Mouse (Mus musculus) CD4-positive helper T cell, adult 2 months (primary cell): ENCODE results near the gene Id1.

ENCODE experiments used
- DNase-seq: peaks from one replicate; pipeline ENCODE4 v3.0.0-alpha.2; 2012; ENCODE audit warnings: low read depth, missing footprints, low spot score

The Id1 gene

DNA sequence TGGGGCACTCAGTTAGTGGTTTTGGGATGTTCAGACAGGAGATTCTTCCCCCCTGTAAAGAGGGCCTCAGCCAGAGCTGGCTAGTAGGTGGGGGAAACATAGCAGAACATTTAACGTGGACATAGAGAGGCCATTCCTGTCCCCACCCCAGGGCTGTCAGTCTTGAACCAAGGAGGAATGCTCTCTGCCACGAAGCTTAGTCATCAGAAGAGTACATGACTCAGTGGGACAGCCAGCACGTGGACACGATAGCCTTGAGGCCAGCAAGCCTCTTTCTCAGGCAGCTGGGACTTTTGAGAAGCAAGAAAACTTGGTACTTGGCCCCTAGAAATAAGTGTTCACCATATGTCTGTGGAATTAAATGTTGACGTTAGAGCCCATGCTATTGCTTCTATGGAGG lies 46.6 kb downstream of the Id1 start:
- no peak for DNase-seq

DNA sequence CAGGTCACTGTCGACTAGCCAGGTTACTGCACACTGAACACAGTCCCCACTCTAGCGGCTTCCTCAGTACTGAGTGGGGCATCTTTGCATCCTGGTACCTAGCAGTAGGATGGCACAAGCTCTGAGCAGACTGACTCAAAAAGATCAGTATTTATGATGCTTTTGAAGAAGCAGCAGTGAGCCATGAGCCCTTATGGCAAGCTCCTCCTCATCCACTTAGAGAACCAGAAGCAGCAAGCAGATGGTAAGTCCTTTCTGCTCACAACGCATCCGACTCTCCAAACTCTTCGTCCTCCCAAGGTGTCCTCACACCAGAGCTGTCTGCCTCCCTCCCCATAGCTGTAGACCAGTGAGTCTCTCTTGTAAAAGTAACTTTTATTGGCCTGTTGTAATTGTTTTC lies 47.2 kb downstream of the Id1 start:
- no peak for DNase-seq

DNA sequence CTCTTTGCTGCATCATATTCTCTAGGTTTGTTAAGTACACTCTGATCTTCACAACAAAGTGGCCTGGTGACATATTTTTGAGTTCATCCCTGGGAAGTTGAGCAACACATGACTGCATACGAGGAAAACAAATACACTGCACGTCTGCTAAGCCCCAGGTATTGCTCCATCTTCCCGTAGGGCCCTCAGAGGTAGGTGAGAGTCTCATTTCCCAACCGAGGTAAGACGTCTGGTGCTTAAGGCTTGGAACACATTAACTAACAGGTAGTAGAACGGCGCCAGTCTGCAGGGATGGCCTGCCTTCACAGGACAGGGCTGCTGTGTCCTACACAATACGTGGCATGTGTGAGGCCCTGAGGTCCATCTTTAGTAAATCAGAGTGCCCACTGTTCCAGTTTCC lies 48.6 kb downstream of the Id1 start:
- no peak for DNase-seq

DNA sequence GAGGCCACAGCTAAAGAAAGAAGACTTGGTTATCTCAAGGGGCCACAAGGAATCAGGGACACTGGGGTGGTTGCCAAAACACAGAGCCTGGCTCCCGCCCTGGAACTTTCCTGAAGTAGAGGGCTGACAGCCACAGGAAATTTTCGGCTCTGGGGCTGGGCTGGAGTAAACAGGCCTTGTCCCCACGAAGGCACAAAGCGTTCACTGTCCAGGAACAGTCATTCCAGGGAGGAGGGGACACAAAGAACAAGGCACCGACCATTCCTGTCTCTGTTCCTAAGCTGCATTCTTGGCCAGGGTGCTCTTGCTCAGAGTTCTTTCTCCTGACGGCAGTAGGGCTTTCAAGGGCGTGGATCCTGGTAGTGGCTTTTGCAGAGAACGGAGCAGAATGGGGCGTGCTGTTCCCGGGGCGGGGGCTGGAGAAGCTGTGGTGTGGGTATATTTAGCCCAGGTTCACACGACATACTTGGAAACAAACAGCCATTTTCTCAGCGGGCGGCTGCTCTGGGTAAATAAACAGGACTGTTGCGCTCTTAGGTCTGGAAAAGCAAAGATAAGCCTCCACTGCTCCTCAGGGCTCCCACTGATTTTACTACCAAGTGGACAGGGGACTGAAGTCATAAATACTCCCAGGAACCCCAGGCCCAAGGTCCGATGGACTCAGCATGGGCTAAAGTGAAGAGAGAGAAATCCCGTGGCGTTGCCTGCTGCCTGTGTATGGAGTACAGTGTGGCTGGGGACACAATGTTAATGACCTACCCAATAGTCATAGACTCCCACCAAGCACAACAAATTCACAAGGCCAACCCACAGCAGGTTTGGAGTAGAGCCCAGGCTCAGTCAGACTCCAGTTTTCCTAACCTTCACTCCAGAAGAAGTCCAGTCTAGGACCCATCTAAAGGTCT lies 49.6 kb downstream of the Id1 start:
- DNase-seq = no peak
